In genomic region chr6:120776286-120776685, GRCm38 (mm10) we compare ENCODE assay signal across 18 mouse cellular contexts. TPM values are rescaled to one million over a fixed set of nuclear protein-coding genes. Genes with fewer than 3 reads are reported as not detected.
"Had no signal": no experiment of that assay in that cellular context is flagged by ENCODE, and none has a peak within 500 bp of the region (broad histone marks: within the 10 kb centered on the region; RNA-seq: fewer than 3 reads in every experiment).

No protein-coding gene starts in this region.

- H3K27me3 ChIP-seq: liver, embryonic 15.5 days had no signal

- H3K4me3 ChIP-seq: left cerebral cortex, adult 2 months; limb, embryonic 10.5 days; liver, embryonic 15.5 days; midbrain, embryonic 10.5 days had no signal

- H3K9me3 ChIP-seq: limb, embryonic 10.5 days; liver, embryonic 15.5 days; midbrain, embryonic 10.5 days had no signal

- H3K4me2 ChIP-seq: liver, embryonic 11.5 days; liver, embryonic 15.5 days; lung, embryonic 14.5 days had no signal

- DNase-seq: kidney, adult 18-20 months; kidney, postnatal 10 days; kidney, postnatal 4 days; lung, embryonic 14.5 days; lung, postnatal 10 days; lung, postnatal 4 days; midbrain, embryonic 14.5 days; right cerebral cortex, adult 18-20 months; right cerebral cortex, postnatal 25 days; thymus, adult 2 months; thymus, postnatal 25 days had no signal

- H3K4me1 ChIP-seq: limb, embryonic 10.5 days; liver, embryonic 15.5 days had no signal

- H3K27ac ChIP-seq: left cerebral cortex, adult 2 months; limb, embryonic 10.5 days; liver, embryonic 15.5 days; midbrain, embryonic 10.5 days had no signal

- H3K9ac ChIP-seq: liver, embryonic 15.5 days; lung, embryonic 14.5 days had no signal

RNA-seq across cellular contexts. Expression of gene Slc25a18, which starts 2.9 kb away (rescaled TPM):
- polyA plus RNA-seq: kidney, embryonic 14.5 days; urinary bladder, adult 2 months had no signal
